Mouse (Mus musculus) kidney, postnatal 14 days (tissue): ENCODE measurements around the gene Zfp808.
"Not testable (repeated sequence)": the region's sequence is repeated elsewhere in the genome, so short reads cannot be mapped to it uniquely, and the experiment has no call there.

Experiments
- DNase-seq: peaks from one replicate; pipeline ENCODE4 v3.0.0; 2022; ENCODE audit warnings: mixed read lengths

Zfp808 gene

DNA sequence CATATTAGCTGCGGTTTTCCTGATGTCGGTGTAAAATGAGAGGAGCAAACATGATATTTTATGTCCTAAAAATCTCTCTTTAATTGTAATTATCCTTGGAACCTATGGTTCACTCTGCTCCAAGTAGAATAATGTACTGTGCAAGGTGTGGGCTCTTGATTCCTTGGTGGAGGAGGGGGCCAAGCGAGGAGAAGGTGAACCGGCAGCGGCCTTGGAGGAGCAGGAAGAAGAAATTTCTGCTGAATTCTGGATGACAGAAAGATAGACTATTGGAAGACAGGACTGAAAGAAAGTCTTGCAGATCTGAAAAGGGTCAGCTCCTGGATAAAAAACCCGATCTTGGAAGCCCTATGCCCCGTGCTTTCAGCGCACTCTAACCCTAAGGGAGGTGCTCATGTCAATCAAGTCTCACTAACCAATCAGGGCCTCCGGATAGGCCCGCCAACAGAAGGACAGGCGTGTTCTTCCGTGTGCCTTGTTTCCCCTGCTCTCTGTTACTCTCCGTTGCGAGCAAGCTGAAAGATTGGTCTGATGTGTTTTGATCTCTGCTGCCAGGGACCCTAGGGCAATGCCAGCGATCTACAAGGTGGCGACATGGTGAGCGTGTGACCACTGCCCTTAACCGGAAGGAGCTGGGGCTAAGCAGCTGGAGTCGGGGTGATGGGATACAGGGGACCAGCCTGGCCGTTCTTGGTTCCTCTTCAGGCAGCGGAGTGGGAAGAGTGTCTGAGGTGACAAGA lies at the start of gene Zfp808:
Zfp808 (plus strand) TSS at position 455 of the 740 bp plus-strand sequence.
- DNase-seq, result peak; percentile 62

DNA sequence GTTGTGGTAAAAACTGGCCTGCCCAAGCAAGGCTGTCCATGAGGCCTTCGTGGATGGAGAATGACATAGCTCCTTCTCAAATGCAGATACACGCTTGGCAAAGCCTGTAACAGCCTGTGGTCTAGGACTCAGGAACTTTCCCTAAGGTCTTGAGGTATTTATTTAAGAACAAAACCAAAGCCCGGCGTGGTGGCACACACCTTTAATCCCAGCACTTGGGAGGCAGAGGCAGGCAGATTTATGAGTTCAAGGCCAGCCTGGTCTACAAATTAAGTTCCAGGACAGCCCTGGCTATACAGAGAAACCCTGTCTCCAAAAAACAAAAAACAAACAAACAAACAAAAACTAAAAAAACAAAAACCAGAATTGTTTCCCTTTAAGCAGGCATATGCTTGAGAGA lies 30.9 kb upstream of the Zfp808 start:
- DNase-seq, result not testable (repeated sequence)

DNA sequence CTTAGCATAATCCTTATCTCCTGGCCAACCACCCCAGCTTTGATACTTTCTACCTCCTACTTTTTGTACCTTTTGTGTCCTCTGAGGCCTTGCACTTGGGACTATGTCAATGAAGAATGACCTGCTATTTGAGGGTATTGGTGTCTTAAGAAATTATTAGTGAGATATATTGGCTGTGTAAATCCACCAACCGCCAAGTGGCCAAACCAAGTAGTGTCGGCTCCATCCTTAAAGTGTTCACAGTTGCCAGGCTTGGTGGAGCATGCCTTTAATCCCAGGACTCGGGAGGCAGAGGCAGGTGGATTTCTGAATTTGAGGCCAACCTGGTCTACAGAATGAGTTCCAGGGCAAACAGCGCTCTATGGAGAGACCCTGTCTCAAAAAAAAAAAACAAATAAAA lies 30.2 kb upstream of the Zfp808 start:
- DNase-seq, result not testable (repeated sequence)

DNA sequence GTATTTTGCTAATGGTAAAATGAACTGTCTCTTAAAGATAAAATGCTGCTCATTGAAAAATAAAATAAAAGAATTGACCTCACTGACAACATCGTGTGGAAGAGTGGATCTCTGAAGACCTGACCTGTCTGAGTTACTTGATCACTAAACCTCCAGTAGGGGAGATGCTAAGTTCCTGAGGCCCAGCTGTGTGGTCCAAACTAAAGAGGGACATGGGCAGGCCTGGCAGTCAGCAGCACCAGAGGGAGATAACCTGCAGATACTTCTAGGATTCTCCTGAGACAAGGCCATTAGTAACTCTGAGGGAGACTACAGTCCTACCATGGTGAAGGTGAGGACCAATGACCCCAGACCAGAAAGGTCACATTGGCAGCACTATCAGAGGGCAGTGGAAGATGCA lies 27.3 kb upstream of the Zfp808 start:
- DNase-seq, result not testable (repeated sequence)

DNA sequence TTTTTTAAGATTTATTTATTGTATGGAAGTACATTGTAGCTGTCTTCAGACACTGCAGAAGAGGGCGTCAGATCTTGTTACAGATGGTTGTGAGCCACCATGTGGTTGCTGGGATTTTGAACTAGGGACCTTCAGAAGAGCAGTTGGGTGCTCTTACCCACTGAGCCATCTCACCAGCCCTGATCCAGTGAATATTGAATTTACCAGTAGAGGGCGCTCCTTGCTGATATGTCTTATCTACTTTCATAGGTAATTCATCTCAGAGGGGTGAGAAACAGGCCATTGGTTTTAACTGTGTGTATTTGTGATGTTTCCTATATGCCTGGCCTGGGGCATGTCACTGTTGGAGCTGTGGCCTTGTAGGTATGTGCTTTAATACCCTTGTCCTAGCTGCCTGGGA lies 13.8 kb upstream of the Zfp808 start:
- DNase-seq, result not testable (repeated sequence)

DNA sequence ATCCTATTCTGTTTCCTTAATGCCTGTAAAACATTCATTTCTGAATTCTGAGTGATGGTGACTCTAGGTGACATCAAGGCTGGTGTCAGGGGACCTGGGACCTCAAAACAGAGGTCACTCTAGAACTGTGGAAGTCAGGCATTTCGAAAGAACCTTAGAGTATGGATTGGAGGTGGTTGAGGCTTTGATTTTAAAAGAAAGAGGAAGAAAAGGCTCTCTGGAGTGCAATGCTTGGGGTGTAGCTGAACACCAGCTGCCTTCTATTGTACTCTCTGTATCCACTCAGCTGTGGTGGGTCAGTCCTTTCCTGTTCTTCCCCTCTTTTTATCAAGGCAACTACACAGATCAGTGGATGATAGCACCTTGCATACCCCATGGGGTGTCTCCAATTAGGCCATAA lies 8.1 kb upstream of the Zfp808 start:
- not testable (repeated sequence) for DNase-seq

DNA sequence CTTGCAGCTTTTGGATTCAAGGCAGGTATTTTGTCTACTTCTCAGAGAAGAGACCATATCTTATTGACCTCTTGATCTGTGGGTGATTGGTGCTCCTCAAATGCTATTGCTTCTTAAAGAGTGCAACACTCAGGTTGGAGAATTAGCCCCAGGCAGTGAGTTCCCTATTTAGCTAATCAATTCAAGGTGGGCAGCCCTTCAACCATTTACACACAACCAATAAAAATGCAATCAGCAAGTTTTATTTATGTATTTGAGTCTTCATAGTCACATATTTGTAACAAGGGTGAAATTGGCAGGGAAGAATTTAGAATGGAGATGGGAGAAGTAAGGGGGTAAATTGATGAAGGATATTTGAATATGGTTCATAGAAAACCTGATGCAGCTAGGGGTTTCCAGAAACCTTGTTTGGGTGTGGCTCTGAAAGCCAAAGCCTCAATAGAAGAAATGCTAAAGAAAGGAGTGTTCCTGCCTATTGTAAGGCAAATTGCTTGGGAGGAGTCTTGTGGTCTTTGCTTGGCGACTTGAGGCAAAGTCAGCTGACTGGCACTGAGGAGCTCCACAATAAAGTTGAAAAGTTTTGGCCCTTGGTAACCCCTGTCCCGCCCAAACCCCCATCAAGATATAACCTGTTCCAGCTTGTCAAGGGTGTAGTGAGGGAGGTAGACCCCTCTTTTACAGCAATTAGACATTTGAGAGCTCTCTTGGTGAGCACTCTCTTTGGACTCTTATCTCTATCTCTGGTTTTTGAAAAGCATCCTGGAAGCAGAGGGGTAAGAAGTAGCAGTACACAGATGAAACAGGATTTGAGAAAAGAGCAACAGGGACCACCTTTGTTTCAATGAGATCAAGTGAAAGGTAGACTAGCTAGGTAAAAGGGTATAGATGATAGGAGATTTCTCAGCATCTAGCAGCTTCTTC lies 52.4 kb downstream of the Zfp808 start:
- DNase-seq, result not testable (repeated sequence)

DNA sequence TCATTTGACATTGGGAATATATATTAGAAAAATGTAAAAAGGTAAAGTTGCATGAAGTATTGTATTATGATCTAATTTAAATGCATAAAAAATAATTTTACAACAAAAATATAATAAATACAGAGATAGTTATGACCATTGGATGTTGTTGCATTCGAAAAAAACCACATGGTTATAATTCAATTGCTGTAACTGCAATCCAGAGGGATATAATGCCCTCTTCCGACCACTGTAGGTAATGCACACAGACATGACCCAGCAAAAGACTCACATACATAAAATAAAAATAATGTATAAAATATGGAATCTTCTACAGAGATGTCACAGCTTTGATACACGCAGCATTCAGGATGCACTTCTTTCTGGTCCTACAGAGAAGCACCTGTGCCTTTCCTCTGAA lies 115.6 kb downstream of the Zfp808 start:
- DNase-seq, result no peak

DNA sequence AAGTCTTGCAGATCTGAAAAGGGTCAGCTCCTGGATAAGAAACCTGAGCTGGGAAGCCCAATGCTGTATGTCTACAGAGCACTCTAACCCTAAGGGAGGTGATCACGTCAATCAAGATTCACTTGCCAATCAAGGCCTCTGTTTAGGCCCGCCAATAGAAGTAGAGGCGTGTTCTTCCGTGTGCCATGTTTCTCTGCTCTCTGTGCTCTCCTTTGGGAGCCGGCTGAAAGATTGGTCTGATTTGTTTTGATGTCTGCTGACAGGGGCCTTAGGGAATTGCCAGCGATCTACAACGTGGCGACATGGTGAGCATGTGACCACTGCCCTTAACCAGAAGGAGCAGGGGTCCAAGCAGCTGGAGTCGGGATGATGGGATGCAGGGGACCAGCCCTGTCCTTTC lies 125.5 kb downstream of the Zfp808 start:
- DNase-seq, result not testable (repeated sequence)

DNA sequence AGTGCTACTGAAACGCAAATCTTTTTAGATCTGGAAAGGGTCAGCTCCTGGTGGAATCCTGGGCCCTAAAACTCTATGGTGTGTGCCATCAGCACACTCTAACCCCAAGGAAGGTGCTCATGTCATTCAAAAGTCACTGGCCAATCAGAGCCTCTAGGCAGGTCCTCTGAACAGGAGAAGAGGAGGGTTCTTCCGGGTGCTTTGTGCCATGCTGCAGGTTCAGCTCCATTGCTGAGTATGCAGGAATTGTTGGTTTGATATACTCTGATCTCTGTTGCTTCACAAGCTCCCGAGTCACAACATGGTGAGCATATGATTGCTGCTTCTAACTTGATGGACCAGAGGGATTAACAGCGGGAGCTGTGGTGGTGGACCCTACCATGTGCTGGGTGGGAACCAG lies 133.7 kb downstream of the Zfp808 start:
- no peak for DNase-seq
